Mouse (Mus musculus) gastrocnemius, postnatal 4 days (tissue): ENCODE results near the gene N4bp3. TPM values are rescaled to one million over a fixed set of nuclear protein-coding genes. Genes with fewer than 3 reads are reported as not detected.
"Not testable (repeated sequence)": the region's sequence is repeated elsewhere in the genome, so short reads cannot be mapped to it uniquely, and the experiment has no call there.

Experiments used
- DNase-seq, 2 experiments: peaks; one replicate each; pipeline ENCODE4 v3.0.0; 2021 to 2022; ENCODE audit warnings: low spot score in 2 of 2, mixed read lengths in 2 of 2
- total RNA-seq, 2 experiments: library from RNA; stranded (reverse); gene quantifications; 2 replicates each; pipeline ENCODE4 v1.2.3; 2021

Gene N4bp3
- total RNA-seq, 2 experiments from 2014 or later: 20.9 to 22.7 TPM

GRCm38 (mm10) chr11:51632130-51632753 lies 18.4 kb downstream of the N4bp3 start:
- no peak for DNase-seq

GRCm38 (mm10) chr11:51629651-51630314 lies 20.9 kb downstream of the N4bp3 start:
- no peak for DNase-seq

- DNase-seq: no peak
Measured at GRCm38 (mm10) chr11:51627907-51628306, 22.7 kb downstream of the N4bp3 start.

- no peak for DNase-seq
Measured at GRCm38 (mm10) chr11:51627425-51627824, 23.2 kb downstream of the N4bp3 start.

GRCm38 (mm10) chr11:51625187-51625820 lies 25.3 kb downstream of the N4bp3 start:
- no peak for DNase-seq

- no peak for DNase-seq
Measured at GRCm38 (mm10) chr11:51622971-51623491, 27.6 kb downstream of the N4bp3 start.

- DNase-seq: no peak
Measured at GRCm38 (mm10) chr11:51621776-51622175, 28.9 kb downstream of the N4bp3 start.

- no peak for DNase-seq
Measured at GRCm38 (mm10) chr11:51620084-51620483, 30.6 kb downstream of the N4bp3 start.

GRCm38 (mm10) chr11:51619409-51620060 lies 31.1 kb downstream of the N4bp3 start, which contains the start of gene Nhp2:
Gene Nhp2, plus strand, starts transcription at chr11:51619735.
- DNase-seq: peak; percentile 86 to 92

GRCm38 (mm10) chr11:51618894-51619408 lies 31.7 kb downstream of the N4bp3 start:
- no peak for DNase-seq

- peak; percentile 40 to 64 for DNase-seq
Measured at GRCm38 (mm10) chr11:51617693-51618092, 32.9 kb downstream of the N4bp3 start.

- not testable (repeated sequence) for DNase-seq
Measured at GRCm38 (mm10) chr11:51616113-51616512, 34.5 kb downstream of the N4bp3 start.

- DNase-seq: peak; percentile 35 to 64
Measured at GRCm38 (mm10) chr11:51615601-51616000, 35.0 kb downstream of the N4bp3 start.

- DNase-seq: no peak
Measured at GRCm38 (mm10) chr11:51615129-51615528, 35.5 kb downstream of the N4bp3 start.

GRCm38 (mm10) chr11:51614256-51614655 lies 36.4 kb downstream of the N4bp3 start:
- no peak for DNase-seq

GRCm38 (mm10) chr11:51609940-51610339 lies 40.7 kb downstream of the N4bp3 start:
- DNase-seq: not testable (repeated sequence)

GRCm38 (mm10) chr11:51609266-51609909 lies 41.3 kb downstream of the N4bp3 start:
- DNase-seq: no peak

- no peak for DNase-seq
Measured at GRCm38 (mm10) chr11:51607096-51607738, 43.4 kb downstream of the N4bp3 start.

GRCm38 (mm10) chr11:51606447-51607095 lies 44.1 kb downstream of the N4bp3 start, which contains the start of gene Hnrnpab:
Gene Hnrnpab, minus strand, starts transcription at chr11:51606847.
- DNase-seq: peak; percentile 91 to 95
